Mouse (Mus musculus): ENCODE data around the gene Adrb1. TPM values are rescaled to one million over a fixed set of nuclear protein-coding genes. Genes with fewer than 3 reads are reported as not detected.

Gene Adrb1
- polyA plus RNA-seq, 1 experiment: not detected

DNA sequence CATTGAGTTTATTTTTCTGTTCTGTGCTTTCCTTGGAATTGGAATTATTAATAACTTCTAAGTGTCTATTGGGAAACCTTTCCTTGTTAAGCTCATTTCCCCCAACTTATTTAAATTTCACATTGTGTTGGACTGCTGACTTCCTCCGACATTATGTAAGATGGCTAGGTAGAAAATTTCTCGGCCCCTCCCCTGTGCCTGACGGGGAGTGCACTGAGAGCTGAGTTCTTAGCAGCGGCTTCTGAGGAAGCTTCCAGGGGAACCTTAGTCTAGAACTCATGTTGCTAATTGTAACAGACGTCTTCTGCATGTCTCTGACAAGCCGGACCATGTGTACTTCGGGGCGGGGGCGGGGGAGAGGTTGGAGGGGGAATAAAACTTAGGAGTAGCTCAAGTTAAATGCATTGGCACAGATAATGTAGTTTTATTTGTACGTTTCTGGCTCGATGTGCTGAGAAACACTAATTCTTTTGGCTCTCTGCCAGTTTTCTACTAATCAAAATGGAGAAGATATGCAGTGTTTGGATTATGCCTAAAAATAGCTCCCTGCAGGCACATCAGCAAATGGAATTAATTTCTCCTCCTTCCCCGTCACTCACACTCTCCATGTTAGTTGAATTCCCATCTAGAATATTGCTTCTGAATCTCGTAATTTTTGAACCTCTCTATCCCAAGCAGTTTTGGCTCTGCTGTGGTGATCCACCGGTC lies 5.3 kb downstream of the Adrb1 start:
- 40% methylated on average over 14 of the region's 14 CpGs for whole genome bisulfite sequencing
- H3K27ac ChIP-seq (ENCODE audit: insufficient read depth, low read depth, low read length): no peak overlapping the region
- no peak for TF ChIP-seq POLR2A (IDR thresholded peaks at IDR 0.05; ENCODE audit: insufficient read depth, low read depth, low read length)
- no peak for TF ChIP-seq CTCF (IDR thresholded peaks at IDR 0.05; ENCODE audit: insufficient read depth, low read depth, low read length)
- H3K4me3 ChIP-seq (ENCODE audit: insufficient read depth, low read depth, low read length): no peak overlapping the region
- peaks cover 16% of the 10 kb centered on the region for H3K4me1 ChIP-seq (ENCODE audit: control insufficient read depth, insufficient read depth, low read length)

DNA sequence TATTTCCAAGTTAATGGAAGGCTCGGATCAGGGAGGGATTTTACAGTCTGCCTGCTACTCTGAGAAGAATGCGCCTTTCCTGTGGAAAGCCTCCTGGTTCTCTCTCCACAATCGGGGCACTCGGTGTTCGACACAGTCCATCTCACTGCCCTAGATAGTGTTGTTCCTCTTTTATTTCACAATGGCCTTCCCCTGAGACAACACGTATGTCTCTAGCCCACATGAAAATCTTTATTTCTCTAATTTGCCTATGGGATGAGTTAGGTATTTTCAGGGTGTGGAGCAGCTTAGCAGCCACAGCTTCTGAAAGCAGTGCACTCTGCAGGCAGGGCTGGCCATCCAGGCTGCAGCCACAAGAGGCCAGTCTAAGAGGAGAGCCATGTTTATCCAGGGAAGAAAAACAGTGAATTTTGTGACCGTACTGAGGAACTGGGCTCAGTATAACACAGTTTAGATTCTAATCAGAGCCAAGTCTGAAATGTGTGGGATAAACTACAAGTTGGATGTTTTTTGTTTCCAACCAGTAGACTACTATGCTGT lies 12.1 kb downstream of the Adrb1 start:
- H3K4me1 ChIP-seq (ENCODE audit: control insufficient read depth, insufficient read depth, low read length): no peaks in the 10 kb centered on the region
- H3K27ac ChIP-seq (ENCODE audit: insufficient read depth, low read depth, low read length): no peak overlapping the region
- WGBS: 78% methylated on average over 7 of the region's 7 CpGs
- no peak overlapping the region for H3K4me3 ChIP-seq (ENCODE audit: insufficient read depth, low read depth, low read length)
- TF ChIP-seq CTCF (IDR thresholded peaks at IDR 0.05; ENCODE audit: insufficient read depth, low read depth, low read length) (no peak), POLR2A (IDR thresholded peaks at IDR 0.05; ENCODE audit: insufficient read depth, low read depth, low read length) (no peak)

GRCm38 (mm10) chr19:56735747-56736146 lies 13.7 kb downstream of the Adrb1 start:
- H3K27ac ChIP-seq (ENCODE audit: insufficient read depth, low read depth, low read length): no peak overlapping the region
- H3K4me3 ChIP-seq (ENCODE audit: insufficient read depth, low read depth, low read length): no peak overlapping the region
- no peak for TF ChIP-seq CTCF (IDR thresholded peaks at IDR 0.05; ENCODE audit: insufficient read depth, low read depth, low read length)
- TF ChIP-seq POLR2A (IDR thresholded peaks at IDR 0.05; ENCODE audit: insufficient read depth, low read depth, low read length): no peak
- 77% methylated on average over 4 of the region's 4 CpGs for WGBS
- no peaks in the 10 kb centered on the region for H3K4me1 ChIP-seq (ENCODE audit: control insufficient read depth, insufficient read depth, low read length)

DNA sequence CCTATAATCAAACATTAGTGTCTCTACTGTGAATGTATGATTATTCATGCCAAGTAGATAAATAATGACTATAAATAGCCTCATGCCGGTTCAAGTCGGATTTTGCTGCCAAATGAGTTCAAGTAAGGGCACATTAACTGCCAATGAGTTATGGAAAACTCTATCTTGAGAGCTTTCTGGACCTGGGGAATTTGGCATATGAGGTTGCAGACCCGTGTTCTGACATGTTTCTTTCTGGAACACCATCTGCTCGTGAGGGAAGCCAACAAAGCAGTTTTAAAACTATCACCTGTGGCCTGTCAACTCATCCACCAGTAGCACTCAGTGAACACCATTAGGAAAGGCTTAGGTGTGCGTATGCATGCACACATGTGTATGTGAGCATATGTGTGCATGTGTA lies 14.3 kb downstream of the Adrb1 start:
- 72% methylated on average over 5 of the region's 5 CpGs for WGBS
- Histone ChIP-seq H3K27ac (ENCODE audit: insufficient read depth, low read depth, low read length) (no peak overlapping the region), H3K4me3 (ENCODE audit: insufficient read depth, low read depth, low read length) (no peak overlapping the region), H3K4me1 (ENCODE audit: control insufficient read depth, insufficient read depth, low read length) (no peaks in the 10 kb centered on the region)
- TF ChIP-seq CTCF (IDR thresholded peaks at IDR 0.05; ENCODE audit: insufficient read depth, low read depth, low read length): no peak
- no peak for TF ChIP-seq POLR2A (IDR thresholded peaks at IDR 0.05; ENCODE audit: insufficient read depth, low read depth, low read length)

DNA sequence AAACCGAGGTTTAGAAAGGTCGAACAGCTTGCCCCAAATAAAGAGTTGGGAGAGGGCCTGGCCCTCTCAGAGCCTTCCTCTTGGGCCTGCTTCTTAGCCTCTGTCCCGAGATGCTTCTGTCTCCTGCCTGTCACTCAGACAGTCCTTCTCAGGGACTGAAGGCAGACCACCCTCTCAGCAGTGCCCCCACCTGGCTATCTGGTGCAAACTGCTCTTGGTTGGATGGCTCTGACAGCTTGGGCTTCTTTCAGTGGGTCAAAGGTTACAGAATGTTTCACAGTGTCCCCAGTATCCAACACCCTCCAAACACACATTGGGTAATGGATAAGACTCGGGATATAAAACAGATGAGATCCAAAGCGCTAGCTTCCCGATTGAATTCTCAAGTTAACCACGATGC lies 23.1 kb downstream of the Adrb1 start:
- TF ChIP-seq CTCF (IDR thresholded peaks at IDR 0.05; ENCODE audit: insufficient read depth, low read depth, low read length) (no peak), POLR2A (IDR thresholded peaks at IDR 0.05; ENCODE audit: insufficient read depth, low read depth, low read length) (no peak)
- H3K4me1 ChIP-seq (ENCODE audit: control insufficient read depth, insufficient read depth, low read length): peaks cover 9% of the 10 kb centered on the region; the same call in 1 of the 2 replicates
- H3K4me3 ChIP-seq (ENCODE audit: insufficient read depth, low read depth, low read length): no peak overlapping the region
- 79% methylated on average over 7 of the region's 7 CpGs for WGBS
- no peak overlapping the region for H3K27ac ChIP-seq (ENCODE audit: insufficient read depth, low read depth, low read length)

DNA sequence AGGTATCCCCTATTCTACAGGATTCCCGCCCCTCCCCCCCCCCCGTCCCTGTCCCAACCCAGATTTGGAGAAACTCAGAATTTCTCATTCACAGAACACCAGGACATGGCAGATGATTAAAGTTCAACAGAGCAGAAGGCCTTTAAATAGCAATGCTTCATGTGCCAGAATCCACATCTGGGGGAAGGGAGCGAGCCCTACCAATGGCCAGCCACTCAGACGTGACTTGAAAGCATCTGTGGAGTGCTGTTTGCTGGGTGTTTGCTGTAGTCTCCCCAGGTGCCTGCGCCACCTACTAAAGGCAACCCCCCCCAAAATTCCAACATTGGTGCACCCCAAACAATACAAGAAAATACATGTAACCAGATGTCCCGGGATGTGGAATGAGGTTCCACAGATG lies 23.5 kb downstream of the Adrb1 start:
- no peak overlapping the region for H3K27ac ChIP-seq (ENCODE audit: insufficient read depth, low read depth, low read length)
- peaks cover 9% of the 10 kb centered on the region; the same call in 1 of the 2 replicates for H3K4me1 ChIP-seq (ENCODE audit: control insufficient read depth, insufficient read depth, low read length)
- TF ChIP-seq POLR2A (IDR thresholded peaks at IDR 0.05; ENCODE audit: insufficient read depth, low read depth, low read length) (no peak), CTCF (IDR thresholded peaks at IDR 0.05; ENCODE audit: insufficient read depth, low read depth, low read length) (no peak)
- WGBS: 82% methylated on average over 6 of the region's 6 CpGs
- no peak overlapping the region for H3K4me3 ChIP-seq (ENCODE audit: insufficient read depth, low read depth, low read length)

- peaks cover 9% of the 10 kb centered on the region; the same call in 1 of the 2 replicates for H3K4me1 ChIP-seq (ENCODE audit: control insufficient read depth, insufficient read depth, low read length)
- WGBS: 96% methylated on average over 9 of the region's 9 CpGs
- no peak overlapping the region for H3K4me3 ChIP-seq (ENCODE audit: insufficient read depth, low read depth, low read length)
- no peak overlapping the region for H3K27ac ChIP-seq (ENCODE audit: insufficient read depth, low read depth, low read length)
- TF ChIP-seq POLR2A (IDR thresholded peaks at IDR 0.05; ENCODE audit: insufficient read depth, low read depth, low read length): no peak
- TF ChIP-seq CTCF (IDR thresholded peaks at IDR 0.05; ENCODE audit: insufficient read depth, low read depth, low read length): no peak
Observed at GRCm38 (mm10) chr19:56746618-56747017, 24.6 kb downstream of the Adrb1 start.

DNA sequence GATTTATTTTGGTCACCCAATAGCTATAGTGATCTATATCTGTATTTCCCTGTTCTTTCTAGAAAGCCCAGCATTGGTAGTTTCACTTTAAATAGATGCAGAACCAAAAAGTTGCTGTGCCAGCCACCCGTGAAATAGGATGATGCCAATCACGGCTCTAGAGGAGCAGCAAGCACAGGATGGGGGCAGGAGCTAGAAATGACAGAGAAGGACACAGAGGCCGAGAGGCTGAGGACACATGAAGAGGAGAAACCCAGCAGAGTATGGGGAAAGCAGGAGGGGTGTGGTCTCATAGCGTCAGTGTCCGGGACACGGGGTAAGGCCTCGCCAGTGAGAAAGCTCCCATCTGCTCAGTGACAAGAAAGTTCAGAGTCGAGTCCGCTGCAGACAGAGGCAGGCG lies 25.9 kb downstream of the Adrb1 start:
- WGBS: 67% methylated on average over 10 of the region's 10 CpGs
- no peak overlapping the region for H3K27ac ChIP-seq (ENCODE audit: insufficient read depth, low read depth, low read length)
- TF ChIP-seq POLR2A (IDR thresholded peaks at IDR 0.05; ENCODE audit: insufficient read depth, low read depth, low read length) (no peak), CTCF (IDR thresholded peaks at IDR 0.05; ENCODE audit: insufficient read depth, low read depth, low read length) (no peak)
- peaks cover 9% of the 10 kb centered on the region; the same call in 1 of the 2 replicates for H3K4me1 ChIP-seq (ENCODE audit: control insufficient read depth, insufficient read depth, low read length)
- H3K4me3 ChIP-seq (ENCODE audit: insufficient read depth, low read depth, low read length): no peak overlapping the region

DNA sequence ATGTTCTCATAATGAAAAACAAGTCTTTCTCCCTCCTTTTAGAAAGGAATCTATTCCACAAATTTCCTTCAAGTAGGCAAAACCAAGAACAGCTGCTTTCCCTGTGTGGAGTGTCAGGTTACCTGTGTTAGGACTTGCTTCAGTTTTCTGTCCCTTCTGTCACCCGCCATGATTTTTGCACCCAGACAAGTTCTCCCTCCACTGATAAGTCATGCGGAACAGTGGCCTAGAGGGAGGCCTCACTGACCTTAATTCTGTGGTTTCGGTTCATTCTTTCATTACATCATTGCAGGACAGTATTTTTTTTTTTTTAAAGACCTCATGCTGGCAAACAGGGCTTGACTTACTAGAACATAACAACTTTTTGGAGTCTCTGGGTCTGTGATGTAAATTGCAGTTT lies 27.3 kb downstream of the Adrb1 start:
- Histone ChIP-seq H3K27ac (ENCODE audit: insufficient read depth, low read depth, low read length) (no peak overlapping the region), H3K4me3 (ENCODE audit: insufficient read depth, low read depth, low read length) (no peak overlapping the region), H3K4me1 (ENCODE audit: control insufficient read depth, insufficient read depth, low read length) (peaks cover 5% of the 10 kb centered on the region; the same call in 1 of the 2 replicates)
- 76% methylated on average over 3 of the region's 3 CpGs for WGBS
- TF ChIP-seq POLR2A (IDR thresholded peaks at IDR 0.05; ENCODE audit: insufficient read depth, low read depth, low read length) (no peak), CTCF (IDR thresholded peaks at IDR 0.05; ENCODE audit: insufficient read depth, low read depth, low read length) (no peak)

Data from olfactory bulb, adult 2 months (tissue).